Mouse (Mus musculus) adrenal gland, postnatal 36 days (tissue): ENCODE data around the gene Spon1. TPM values are rescaled to one million over a fixed set of nuclear protein-coding genes. Genes with fewer than 3 reads are reported as not detected.

ENCODE experiments used
- DNase-seq, 2 experiments: peaks; one replicate each; pipeline ENCODE4 v3.0.0; 2021; ENCODE audit warnings: mixed read lengths in 1 of 2
- long read RNA-seq, 2 experiments: library from polyadenylated mRNA; stranded (forward); transcript quantifications; one replicate each; pipeline ENCODE4 v2.0.0; 2021; ENCODE audit warnings: borderline sequencing depth in 2 of 2
- total RNA-seq, 2 experiments: library from RNA; stranded (reverse); gene quantifications; 2 replicates each; pipeline ENCODE4 v1.2.3; 2021

Spon1 gene
- 10 to 100 TPM in 1 of 2 experiments, 1 to 10 TPM in 1; 9.7 to 12.4 TPM for total RNA-seq
- long read RNA-seq, experiment 1, full-length matches to known transcripts: 6 of 6 reads
- long read RNA-seq, experiment 1, partial matches to known transcripts: 0 of 6 reads
- long read RNA-seq, experiment 1, other reads (novel, unspliced or antisense): 0 of 6 reads
- long read RNA-seq, experiment 2, full-length matches to known transcripts: 5 of 6 reads
- long read RNA-seq, experiment 2, partial matches to known transcripts: 0 of 6 reads
- long read RNA-seq, experiment 2, other reads (novel, unspliced or antisense): 1 of 6 reads

DNA sequence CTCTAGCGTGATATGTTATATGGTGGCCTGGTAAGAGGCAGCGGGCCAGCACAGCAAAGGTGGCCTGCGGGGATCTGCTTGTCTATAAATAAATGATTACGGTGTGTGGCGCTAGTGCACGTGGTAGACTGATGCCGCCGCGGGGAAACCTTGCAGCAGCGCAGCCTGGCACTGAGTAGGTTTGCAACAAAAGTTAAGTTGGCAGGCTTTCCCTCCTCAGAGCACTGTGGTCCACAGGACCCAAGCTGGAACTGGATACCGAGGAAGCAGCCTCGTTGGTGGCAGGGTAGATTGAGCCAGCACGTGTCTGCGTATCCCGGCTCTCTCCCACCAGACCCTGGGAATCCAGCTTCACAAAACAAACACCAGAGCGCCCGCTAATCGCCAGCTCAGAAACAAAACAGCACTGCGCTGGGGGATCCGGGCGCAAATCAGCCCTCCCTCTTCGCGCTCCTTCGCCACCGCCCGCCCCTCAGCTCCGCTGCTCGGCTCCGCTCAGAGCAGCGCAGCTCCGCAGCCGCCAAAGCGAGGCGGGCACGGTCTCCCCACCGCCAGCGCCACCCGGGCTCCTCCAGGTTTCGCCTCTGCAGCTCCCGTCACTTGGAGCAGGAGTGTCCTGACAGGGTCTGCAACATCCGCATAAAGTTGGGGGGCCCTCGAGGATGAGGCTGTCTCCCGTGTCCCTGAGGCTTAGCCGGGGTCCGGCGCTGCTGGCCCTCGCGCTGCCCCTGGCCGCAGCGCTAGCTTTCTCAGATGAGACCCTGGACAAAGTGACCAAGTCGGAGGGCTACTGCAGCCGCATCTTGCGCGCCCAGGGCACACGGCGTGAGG is at the start of gene Spon1:
Gene Spon1, plus strand, starts transcription at position 332 of the 831 bp plus-strand sequence.
- DNase-seq: peak; percentile 12 to 22

- no peak for DNase-seq
Measured at GRCm38 (mm10) chr7:113721994-113722393, 43.8 kb upstream of the Spon1 start.

- no peak for DNase-seq
Measured at GRCm38 (mm10) chr7:113723905-113724304, 41.9 kb upstream of the Spon1 start.

- no peak for DNase-seq
Measured at GRCm38 (mm10) chr7:113727999-113728713, 37.6 kb upstream of the Spon1 start.

GRCm38 (mm10) chr7:113728926-113729325 is 36.9 kb upstream of the Spon1 start:
- no peak for DNase-seq

- DNase-seq: no peak
Measured at GRCm38 (mm10) chr7:113730406-113731247, 35.2 kb upstream of the Spon1 start.

DNA sequence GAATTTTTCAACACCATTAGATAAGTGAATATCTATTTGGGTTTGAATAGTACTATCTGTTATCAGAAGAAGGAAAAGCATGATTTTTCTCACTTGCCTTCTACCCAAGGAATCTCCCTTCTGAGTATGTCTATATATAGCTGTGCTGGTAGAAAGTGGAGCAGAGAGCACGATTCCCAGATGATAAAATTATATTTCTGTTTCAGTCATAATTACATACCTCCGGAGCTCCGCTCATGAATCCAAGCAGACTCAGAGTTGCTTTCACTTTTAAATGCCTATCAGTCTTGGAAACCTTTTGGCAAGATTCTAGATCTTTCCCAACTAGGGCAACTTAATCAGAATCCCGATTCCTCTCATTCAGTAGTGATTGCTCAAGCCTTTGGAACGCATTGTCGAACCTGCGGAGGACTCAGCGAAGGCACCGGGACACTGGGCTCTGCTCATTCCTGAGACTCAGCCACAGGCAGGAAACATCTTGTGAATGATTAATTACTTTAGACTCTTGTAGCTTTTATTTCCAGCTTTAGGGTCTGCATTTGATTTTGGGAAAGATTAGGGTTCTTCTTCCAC is 27.9 kb upstream of the Spon1 start:
- no peak for DNase-seq

- DNase-seq: peak; percentile 37 to 43
Measured at GRCm38 (mm10) chr7:113739181-113739580, 26.6 kb upstream of the Spon1 start.

DNA sequence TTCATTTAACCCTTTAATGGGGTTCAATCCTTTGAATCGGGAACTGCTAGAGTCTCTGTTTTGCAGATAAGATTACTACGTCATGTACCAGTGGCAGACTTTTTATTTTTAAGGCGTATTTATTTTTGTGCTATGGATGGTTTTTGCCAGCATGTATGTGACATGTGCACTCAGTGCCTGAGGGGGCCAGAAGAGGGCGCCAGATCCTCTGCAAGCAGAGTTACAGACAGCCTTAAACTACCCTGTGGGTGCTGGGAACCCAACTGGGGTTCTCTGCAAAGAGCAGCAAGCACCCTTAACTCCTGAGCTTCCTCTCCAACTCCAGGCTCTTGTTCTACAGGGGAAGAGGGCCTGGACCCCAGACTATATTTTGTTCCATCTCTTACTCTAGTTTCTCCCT is 23.2 kb upstream of the Spon1 start:
- no peak for DNase-seq

GRCm38 (mm10) chr7:113743982-113744381 is 21.8 kb upstream of the Spon1 start:
- no peak for DNase-seq

DNA sequence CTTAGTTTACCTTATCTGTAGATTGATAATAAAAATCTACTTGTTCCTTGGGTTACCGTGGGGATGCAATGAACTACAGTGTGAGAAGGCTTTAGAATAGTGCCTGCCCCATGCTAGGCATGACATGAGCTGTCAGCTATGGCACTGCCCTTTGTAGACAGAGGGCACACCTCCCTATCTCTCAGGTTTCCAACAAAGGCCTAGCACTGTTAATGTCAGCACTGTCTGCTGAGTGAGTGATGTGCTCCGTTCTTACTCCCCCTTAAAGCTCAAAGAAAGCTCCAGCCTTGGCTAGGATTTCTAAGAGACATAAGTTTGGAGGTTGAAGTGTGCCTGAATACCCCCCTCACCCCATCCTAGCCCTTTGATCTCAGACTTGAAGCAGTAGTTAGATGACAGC is 9.2 kb upstream of the Spon1 start:
- DNase-seq: no peak

- peak; percentile 40 to 41 for DNase-seq
Measured at GRCm38 (mm10) chr7:113759212-113759611, 6.6 kb upstream of the Spon1 start.

DNA sequence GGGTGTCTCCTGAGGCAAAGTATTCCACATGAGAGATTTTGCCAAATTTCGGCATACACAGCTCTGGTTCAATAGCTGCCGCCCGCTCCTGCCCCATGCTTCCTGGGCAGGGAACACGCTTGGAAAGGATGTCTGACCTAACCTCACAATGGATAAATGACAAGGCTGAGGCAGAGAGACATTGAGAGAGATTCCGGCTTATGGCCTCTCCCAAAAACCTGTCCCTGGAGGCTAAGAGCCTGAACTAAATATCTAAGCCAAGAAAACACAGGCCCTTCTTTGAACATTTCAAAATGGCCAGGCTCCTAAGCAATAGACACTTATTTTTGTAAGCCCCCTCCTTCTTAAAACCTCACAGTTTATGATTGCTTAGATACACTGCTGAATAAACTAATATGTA is 665 bp upstream of the Spon1 start:
- DNase-seq: no peak

DNA sequence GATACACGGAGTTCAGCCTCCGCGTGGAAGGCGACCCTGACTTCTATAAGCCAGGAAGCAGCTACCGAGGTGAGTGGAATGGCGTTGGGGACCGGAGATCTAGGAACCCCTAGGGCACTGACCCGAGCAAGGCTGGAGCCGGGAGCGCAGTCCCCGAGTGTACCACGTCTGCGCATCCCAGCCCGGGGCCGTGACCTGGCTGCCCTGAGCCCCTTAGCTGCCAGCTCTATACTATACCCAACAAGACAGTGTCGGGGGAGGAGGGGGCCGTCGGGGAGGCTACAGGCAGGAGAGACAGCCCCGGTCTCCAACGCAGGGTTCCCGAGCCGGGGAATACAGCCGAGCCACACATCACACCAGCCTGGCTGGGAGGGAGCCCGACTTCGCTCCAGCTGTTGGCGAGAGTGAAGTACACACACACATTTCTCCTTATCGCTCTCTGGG is 722 bp downstream of the Spon1 start:
- no peak for DNase-seq

DNA sequence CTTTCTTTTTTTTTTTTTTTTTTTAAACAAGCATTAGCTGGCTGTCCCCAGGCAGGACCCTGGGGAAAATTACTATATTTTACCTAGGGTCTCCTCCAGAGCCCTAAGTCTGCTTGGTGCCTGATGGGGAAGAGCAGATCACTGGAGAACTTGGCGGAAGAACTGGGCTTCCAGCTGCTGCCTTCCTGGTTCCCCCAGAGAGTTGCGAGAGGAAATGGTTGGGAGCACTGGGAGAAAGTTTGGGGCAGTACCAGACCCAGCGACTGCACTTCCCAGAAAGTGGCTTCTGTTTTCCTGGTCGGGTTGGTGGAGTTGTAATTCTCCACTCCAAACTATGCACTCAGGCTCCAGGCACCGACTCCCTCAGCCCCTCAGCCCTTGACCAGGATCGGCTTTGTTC is 1.7 kb downstream of the Spon1 start:
- no peak for DNase-seq

DNA sequence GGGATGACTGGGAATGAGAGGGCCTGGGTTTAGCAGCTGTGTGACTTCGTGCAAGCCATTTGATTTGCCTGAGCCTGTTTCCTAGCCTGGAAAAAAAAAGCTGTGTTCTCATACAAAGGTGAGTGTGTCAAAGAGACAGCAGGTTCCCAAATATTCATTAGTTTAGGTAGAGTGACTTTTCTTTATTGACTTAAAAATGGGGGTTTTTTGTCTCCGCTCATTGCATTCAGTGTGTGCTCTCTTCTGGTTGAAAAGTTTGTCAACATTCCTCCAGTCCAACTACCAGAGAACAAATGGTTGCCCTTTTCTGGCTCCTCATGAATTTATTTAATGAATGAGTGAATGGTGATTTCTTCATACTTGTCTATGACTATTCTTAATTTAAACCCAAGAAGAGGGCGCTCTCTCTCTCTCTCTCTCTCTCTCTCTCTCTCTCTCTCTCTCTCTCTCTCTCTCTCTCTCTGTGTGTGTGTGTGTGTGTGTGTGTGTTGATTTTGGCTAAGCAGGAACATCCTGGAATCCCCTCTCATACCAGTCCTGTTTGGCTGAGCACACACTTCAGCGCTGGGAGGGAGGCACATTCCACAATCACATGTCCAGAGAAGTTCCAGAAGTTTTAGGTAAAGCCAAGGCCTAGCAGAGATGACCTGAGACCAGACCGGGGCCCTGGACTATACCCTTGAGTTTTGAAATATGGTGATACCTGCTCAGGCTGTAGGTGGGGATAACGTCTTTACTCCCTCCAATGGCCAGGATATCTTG is 2.6 kb downstream of the Spon1 start:
- DNase-seq: no peak

GRCm38 (mm10) chr7:113769281-113769680 is 3.5 kb downstream of the Spon1 start:
- DNase-seq: no peak

DNA sequence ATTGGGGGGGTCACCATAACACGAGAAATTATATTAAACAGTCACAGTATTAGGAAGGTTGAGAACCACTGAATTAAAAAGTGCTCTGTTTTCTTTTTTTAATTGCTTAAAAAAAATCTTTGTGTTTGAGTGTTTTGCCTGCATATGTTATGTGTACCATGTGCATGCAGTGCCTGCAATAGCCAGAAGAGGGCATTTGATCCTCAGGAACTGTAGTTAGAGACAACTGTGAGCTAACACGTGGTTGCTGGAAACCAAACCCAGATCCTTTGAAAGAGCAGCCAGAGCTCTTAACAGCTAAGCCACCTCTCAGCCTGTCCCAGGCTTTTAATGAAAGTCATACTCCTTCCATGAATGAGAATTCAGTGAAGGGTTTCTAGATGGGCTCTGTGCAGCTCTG is 6.3 kb downstream of the Spon1 start:
- no peak for DNase-seq

GRCm38 (mm10) chr7:113773436-113773835 is 7.6 kb downstream of the Spon1 start:
- DNase-seq: no peak

- DNase-seq: peak; percentile 74 to 82
Measured at GRCm38 (mm10) chr7:113774039-113774438, 8.2 kb downstream of the Spon1 start.

DNA sequence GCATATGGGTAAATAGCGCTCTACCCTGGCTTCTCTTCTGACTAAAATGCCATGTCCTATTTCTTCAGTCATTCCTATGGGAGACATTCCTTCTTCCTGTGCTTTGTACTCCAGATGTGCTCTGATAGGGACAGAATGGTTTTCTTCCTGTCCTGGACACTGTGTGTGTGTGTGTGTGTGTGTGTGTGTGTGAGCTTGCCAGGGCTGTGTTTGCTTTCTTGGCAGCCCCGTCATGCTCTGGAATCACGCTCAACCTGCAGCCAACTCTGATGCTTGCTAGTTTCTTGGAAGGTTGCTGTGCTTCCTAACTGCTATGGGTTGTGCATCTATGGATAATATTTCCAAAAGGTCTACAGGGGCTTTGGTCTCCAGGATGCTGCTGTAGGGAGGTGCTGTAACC is 9.1 kb downstream of the Spon1 start:
- no peak for DNase-seq
